Mouse (Mus musculus): Measurements from ENCODE around the gene Ano5. TPM values are rescaled to one million over a fixed set of nuclear protein-coding genes. Genes with fewer than 3 reads are reported as not detected.

Ano5 gene
- 0.09 TPM in 1 of 2 replicates, not detected in the other for polyA plus RNA-seq (2014; fragmentation: Nextera tagmentation; extraction: Ambion mirVana)

DNA sequence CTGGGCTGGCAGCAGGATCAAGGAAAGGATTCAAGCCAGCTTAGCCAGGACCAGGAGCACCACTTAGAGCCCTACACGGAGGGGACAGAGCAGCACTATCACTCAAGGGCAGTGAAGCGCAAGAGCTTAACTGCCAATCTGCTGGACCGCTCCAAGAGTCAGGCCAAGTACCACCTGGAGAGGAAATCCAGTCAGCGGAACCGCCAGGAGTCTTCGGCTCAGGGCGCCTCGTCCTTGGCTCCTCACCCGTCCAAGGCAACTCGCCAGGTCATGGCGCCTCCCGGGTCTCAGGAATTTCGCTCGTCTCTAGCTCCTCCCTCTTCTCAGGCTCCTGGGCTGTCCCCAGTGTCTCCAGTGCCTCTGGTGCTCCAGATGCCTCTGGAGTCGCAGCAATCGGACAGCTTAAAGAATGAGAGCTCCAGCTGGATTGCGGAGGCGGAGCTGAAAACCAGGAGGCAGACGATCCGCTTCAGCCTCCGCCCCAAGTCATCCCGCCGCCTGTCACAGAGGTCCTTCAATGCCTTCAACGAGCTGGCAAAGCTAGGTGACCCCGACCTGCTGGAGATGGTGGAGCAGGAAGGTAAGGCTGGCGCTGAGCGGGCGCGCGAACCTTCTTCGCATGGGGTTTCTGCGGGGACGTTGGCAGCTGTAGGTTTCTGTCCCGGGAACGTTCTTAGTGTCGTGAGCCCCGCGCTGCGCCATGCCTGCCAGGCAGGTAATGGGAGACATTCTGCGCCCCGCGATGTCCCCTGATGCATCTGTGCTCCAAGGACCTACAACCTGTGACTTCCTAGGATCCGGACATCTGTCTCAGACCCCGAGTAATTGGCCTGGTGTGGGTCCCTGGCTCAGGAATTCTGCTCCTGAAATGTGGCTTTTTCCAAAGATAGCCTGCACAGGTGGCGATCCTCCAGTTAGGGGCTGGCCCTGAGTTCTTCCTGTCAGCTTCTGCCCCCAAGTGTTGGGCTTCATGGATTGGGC is at the start of gene Ano5:
TSS of gene Ano5 (plus strand) at position 359 of the 981 bp plus-strand sequence.
- Histone ChIP-seq H3K4me2 (ENCODE audit: low read depth, severe bottlenecking) (peak within 1 kb of the TSS; percentile 71), H3K27me3 (ENCODE audit: control insufficient read depth, insufficient read depth, low read length) (peaks cover 7% of the 10 kb centered on the region)
- 2% methylated on average over 45 of the region's 45 CpGs for WGBS

DNA sequence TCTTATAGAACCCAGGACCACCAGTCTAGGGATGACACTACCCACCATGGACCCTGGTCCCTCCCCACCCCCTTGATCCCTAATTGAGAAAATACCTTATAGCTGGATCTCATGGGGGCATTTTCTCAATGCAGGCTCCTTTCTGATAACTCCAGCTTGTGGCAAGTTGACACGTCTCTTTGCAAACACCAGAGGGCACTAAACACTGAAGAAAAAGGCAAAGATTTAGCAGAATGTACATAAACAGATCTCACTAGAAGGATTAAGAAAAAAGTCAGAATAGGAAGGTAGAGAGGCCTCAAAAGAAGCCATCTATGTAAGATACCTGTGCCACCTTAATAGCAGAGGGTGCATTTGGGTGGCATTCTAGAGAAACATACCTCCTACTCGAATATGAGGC is 11.4 kb upstream of the Ano5 start:
- H3K36me3 ChIP-seq (ENCODE audit: control insufficient read depth, insufficient read depth, low read length): no peaks in the 10 kb centered on the region
- no peaks in the 10 kb centered on the region for H3K27me3 ChIP-seq (ENCODE audit: control insufficient read depth, insufficient read depth, low read length)
- no peak overlapping the region for H3K9ac ChIP-seq (ENCODE audit: low read length)
- no peaks in the 10 kb centered on the region for H3K9me3 ChIP-seq (ENCODE audit: control insufficient read depth, low read length)
- ATAC-seq (ENCODE audit: insufficient number of reproducible peaks, low FRiP score, low TSS enrichment, low read depth): no peak
- 38% methylated on average over 2 of the region's 2 CpGs for WGBS
- H3K27ac ChIP-seq (replicated peaks; ENCODE audit: low read depth, low read length): no peak overlapping the region
- H3K4me2 ChIP-seq (ENCODE audit: low read depth, severe bottlenecking): no peak overlapping the region
- DNase-seq (ENCODE audit: low spot score): no peak
- H3K4me1 ChIP-seq (ENCODE audit: control insufficient read depth, insufficient read depth, low read length): no peaks in the 10 kb centered on the region
- H3K4me3 ChIP-seq (ENCODE audit: low read depth, low read length): no peak overlapping the region

More for the DNA sequence above, at the start of gene Ano5:
- Histone ChIP-seq H3K4me1 (ENCODE audit: control insufficient read depth, insufficient read depth, low read length) (no peaks in the 10 kb centered on the region; the same call in 1 of the 2 replicates), H3K9ac (ENCODE audit: low read length) (0 out of 2 replicates have a peak within 1 kb of the TSS, but pooled peaks have one; percentile 22), H3K9me3 (ENCODE audit: control insufficient read depth, low read length) (no peaks in the 10 kb centered on the region), H3K4me3 (ENCODE audit: low read depth, low read length) (peak within 1 kb of the TSS; percentile 33), H3K27ac (replicated peaks; ENCODE audit: low read depth, low read length) (no peak within 1 kb of the TSS), H3K36me3 (ENCODE audit: control insufficient read depth, insufficient read depth, low read length) (no peaks in the 10 kb centered on the region)
- DNase-seq (ENCODE audit: low spot score): peak; percentile 45
- ATAC-seq (ENCODE audit: insufficient number of reproducible peaks, low FRiP score, low TSS enrichment, low read depth): peak; percentile 73

DNA sequence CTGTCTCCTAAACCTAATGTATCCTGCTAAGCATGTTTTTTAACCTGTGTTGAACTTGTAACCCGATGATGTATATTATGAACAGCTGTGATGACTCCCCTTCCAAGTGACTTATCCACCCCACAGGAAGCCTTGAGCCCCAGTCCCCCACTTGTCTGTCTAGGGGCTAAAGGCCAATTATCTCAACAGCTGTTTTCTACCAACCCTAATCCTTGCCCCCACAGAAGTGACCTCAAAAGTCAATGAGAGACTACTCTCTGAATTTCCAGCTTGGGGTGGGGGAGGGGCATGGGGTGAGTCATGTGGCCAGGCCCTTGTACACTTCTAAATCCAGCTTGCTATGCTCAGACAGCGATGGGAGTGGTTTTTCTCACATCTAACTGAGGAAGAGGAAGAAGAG is 6.9 kb upstream of the Ano5 start:
- H3K27me3 ChIP-seq (ENCODE audit: control insufficient read depth, insufficient read depth, low read length): no peaks in the 10 kb centered on the region
- DNase-seq (ENCODE audit: low spot score) (no peak), ATAC-seq (ENCODE audit: insufficient number of reproducible peaks, low FRiP score, low TSS enrichment, low read depth) (peak; percentile 47; the same call in 1 of the 2 replicates)
- H3K9me3 ChIP-seq (ENCODE audit: control insufficient read depth, low read length): no peaks in the 10 kb centered on the region
- H3K27ac ChIP-seq (replicated peaks; ENCODE audit: low read depth, low read length): no peak overlapping the region
- 50% methylated on average over 2 of the region's 2 CpGs for WGBS
- H3K4me2 ChIP-seq (ENCODE audit: low read depth, severe bottlenecking): no peak overlapping the region
- no peaks in the 10 kb centered on the region for H3K36me3 ChIP-seq (ENCODE audit: control insufficient read depth, insufficient read depth, low read length)
- no peak overlapping the region for H3K9ac ChIP-seq (ENCODE audit: low read length)
- H3K4me1 ChIP-seq (ENCODE audit: control insufficient read depth, insufficient read depth, low read length): no peaks in the 10 kb centered on the region
- H3K4me3 ChIP-seq (ENCODE audit: low read depth, low read length): no peak overlapping the region

DNA sequence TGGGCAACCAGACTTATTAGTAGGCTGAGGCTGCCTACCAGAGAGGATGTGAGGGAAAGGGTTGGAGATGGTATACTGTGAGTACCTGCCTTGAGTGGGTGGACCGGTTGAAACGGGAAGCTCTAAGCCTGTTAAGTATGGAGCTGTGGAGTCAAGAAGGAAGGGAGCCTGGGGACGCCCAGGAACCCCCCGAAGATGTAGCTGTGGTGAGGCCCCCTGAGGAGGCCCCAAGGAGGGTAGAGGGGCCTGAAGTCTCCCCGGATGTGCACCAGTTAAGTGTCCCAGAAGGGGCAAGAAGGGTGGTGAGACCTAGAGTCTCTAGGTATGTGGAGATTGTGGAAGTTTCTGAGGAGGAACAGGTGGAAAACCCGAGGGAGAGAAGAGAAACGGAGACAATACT is 682 bp upstream of the Ano5 start:
- no peaks in the 10 kb centered on the region for H3K36me3 ChIP-seq (ENCODE audit: control insufficient read depth, insufficient read depth, low read length)
- H3K27me3 ChIP-seq (ENCODE audit: control insufficient read depth, insufficient read depth, low read length): peaks cover 7% of the 10 kb centered on the region
- no peak overlapping the region for H3K27ac ChIP-seq (replicated peaks; ENCODE audit: low read depth, low read length)
- H3K4me2 ChIP-seq (ENCODE audit: low read depth, severe bottlenecking): no peak overlapping the region
- WGBS: 80% methylated on average over 7 of the region's 7 CpGs
- H3K9me3 ChIP-seq (ENCODE audit: control insufficient read depth, low read length): no peaks in the 10 kb centered on the region
- H3K4me1 ChIP-seq (ENCODE audit: control insufficient read depth, insufficient read depth, low read length): no peaks in the 10 kb centered on the region; the same call in 1 of the 2 replicates
- ATAC-seq (ENCODE audit: insufficient number of reproducible peaks, low FRiP score, low TSS enrichment, low read depth) (no peak), DNase-seq (ENCODE audit: low spot score) (no peak)
- no peak overlapping the region for H3K9ac ChIP-seq (ENCODE audit: low read length)
- no peak overlapping the region for H3K4me3 ChIP-seq (ENCODE audit: low read depth, low read length)

DNA sequence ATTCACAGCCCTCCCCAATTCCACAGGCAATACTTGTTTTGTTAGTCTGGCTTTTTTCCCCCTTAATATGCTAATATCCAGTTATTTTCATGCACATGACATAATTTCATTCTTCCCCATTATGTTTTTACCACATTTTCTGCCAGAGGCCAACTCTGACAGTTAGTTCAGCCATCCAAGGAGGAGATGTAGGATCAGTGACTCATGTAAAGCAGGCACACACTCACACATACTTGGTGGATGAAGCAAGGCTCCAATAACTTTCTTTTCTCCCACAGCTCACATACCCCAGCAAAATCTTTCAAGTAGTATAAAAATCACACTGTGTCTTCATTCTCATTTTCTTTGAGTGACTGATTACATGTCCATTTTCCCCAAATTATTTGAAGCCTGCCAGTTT is 28.5 kb downstream of the Ano5 start:
- no peak overlapping the region for H3K4me3 ChIP-seq (ENCODE audit: low read depth, low read length)
- no peaks in the 10 kb centered on the region for H3K4me1 ChIP-seq (ENCODE audit: control insufficient read depth, insufficient read depth, low read length)
- no peak overlapping the region for H3K4me2 ChIP-seq (ENCODE audit: low read depth, severe bottlenecking)
- no peaks in the 10 kb centered on the region for H3K27me3 ChIP-seq (ENCODE audit: control insufficient read depth, insufficient read depth, low read length)
- H3K36me3 ChIP-seq (ENCODE audit: control insufficient read depth, insufficient read depth, low read length): no peaks in the 10 kb centered on the region
- H3K9me3 ChIP-seq (ENCODE audit: control insufficient read depth, low read length): no peaks in the 10 kb centered on the region
- H3K9ac ChIP-seq (ENCODE audit: low read length): no peak overlapping the region
- DNase-seq (ENCODE audit: low spot score) (no peak), ATAC-seq (ENCODE audit: insufficient number of reproducible peaks, low FRiP score, low TSS enrichment, low read depth) (no peak)
- H3K27ac ChIP-seq (replicated peaks; ENCODE audit: low read depth, low read length): no peak overlapping the region

DNA sequence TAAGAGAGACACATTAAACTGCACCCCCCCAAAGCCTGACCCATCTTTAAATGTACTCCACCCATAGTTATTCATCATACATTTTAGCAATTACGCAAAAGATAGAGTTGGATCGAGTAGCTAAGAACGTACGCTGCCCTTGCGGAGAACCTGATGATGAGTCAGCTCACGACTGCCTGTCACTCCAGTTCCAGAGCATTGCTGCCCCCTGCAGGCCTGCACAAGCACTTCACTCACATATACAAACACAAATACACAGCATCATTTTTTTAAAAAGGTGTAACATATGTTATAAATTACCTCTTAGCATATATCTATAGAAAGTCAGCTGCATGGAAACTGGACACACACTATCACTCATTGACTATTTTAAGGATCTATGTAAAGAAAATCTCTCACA is 29.9 kb downstream of the Ano5 start:
- H3K27ac ChIP-seq (replicated peaks; ENCODE audit: low read depth, low read length): no peak overlapping the region
- DNase-seq (ENCODE audit: low spot score) (peak; percentile 51), ATAC-seq (ENCODE audit: insufficient number of reproducible peaks, low FRiP score, low TSS enrichment, low read depth) (no peak)
- H3K9me3 ChIP-seq (ENCODE audit: control insufficient read depth, low read length): no peaks in the 10 kb centered on the region
- H3K9ac ChIP-seq (ENCODE audit: low read length): no peak overlapping the region
- WGBS: 62% methylated on average over 6 of the region's 6 CpGs
- no peaks in the 10 kb centered on the region for H3K36me3 ChIP-seq (ENCODE audit: control insufficient read depth, insufficient read depth, low read length)
- no peaks in the 10 kb centered on the region for H3K4me1 ChIP-seq (ENCODE audit: control insufficient read depth, insufficient read depth, low read length)
- no peak overlapping the region for H3K4me2 ChIP-seq (ENCODE audit: low read depth, severe bottlenecking)
- no peak overlapping the region for H3K4me3 ChIP-seq (ENCODE audit: low read depth, low read length)
- H3K27me3 ChIP-seq (ENCODE audit: control insufficient read depth, insufficient read depth, low read length): no peaks in the 10 kb centered on the region

DNA sequence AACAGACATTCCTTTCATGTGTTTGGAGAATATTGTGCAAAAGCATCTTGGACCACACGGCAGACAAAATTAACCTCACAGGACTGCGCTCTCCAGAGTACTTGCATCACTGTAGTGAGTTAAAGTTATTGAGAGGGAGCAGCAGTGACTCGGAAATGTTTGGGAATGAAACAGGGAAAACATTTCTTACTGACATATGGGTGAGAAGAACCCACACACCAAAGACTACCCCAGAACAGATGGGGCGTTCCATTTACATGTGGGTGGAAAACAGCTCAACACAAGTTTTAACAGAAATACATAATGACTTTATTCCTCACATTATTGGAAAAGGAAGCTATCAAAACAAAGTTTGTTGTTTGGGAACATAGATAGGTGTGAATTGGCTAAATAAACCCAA is 89.2 kb downstream of the Ano5 start:
- H3K9me3 ChIP-seq (ENCODE audit: control insufficient read depth, low read length): no peaks in the 10 kb centered on the region
- no peaks in the 10 kb centered on the region for H3K36me3 ChIP-seq (ENCODE audit: control insufficient read depth, insufficient read depth, low read length)
- no peaks in the 10 kb centered on the region for H3K4me1 ChIP-seq (ENCODE audit: control insufficient read depth, insufficient read depth, low read length)
- ATAC-seq (ENCODE audit: insufficient number of reproducible peaks, low FRiP score, low TSS enrichment, low read depth) (no peak), DNase-seq (ENCODE audit: low spot score) (no peak)
- WGBS: 83% methylated on average over 4 of the region's 4 CpGs
- no peak overlapping the region for H3K9ac ChIP-seq (ENCODE audit: low read length)
- H3K27me3 ChIP-seq (ENCODE audit: control insufficient read depth, insufficient read depth, low read length): no peaks in the 10 kb centered on the region
- no peak overlapping the region for H3K4me2 ChIP-seq (ENCODE audit: low read depth, severe bottlenecking)
- H3K27ac ChIP-seq (replicated peaks; ENCODE audit: low read depth, low read length): no peak overlapping the region
- no peak overlapping the region for H3K4me3 ChIP-seq (ENCODE audit: low read depth, low read length)

DNA sequence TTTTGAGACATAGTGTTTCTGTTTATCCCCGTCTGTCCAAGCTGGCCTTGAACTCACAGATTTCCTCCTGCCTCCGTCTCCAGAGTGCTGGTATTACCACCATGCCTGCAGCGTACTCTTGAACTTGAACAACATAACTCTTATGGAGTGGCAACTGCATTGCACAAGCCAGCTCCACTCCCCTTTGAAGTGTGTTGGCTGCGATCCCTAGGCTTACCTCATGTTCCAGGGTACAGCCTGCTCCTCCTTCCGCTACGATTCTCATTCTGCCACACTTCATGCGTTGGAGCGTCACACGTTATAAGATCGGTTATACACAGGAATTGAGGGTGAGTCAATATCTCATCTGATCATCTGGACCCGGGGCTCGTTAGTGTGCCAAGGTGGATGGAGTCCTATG is 92.9 kb downstream of the Ano5 start:
- ATAC-seq (ENCODE audit: insufficient number of reproducible peaks, low FRiP score, low TSS enrichment, low read depth): no peak
- Histone ChIP-seq H3K4me1 (ENCODE audit: control insufficient read depth, insufficient read depth, low read length) (no peaks in the 10 kb centered on the region), H3K9me3 (ENCODE audit: control insufficient read depth, low read length) (no peaks in the 10 kb centered on the region), H3K9ac (ENCODE audit: low read length) (no peak overlapping the region), H3K4me3 (ENCODE audit: low read depth, low read length) (no peak overlapping the region), H3K27ac (replicated peaks; ENCODE audit: low read depth, low read length) (no peak overlapping the region), H3K27me3 (ENCODE audit: control insufficient read depth, insufficient read depth, low read length) (no peaks in the 10 kb centered on the region), H3K4me2 (ENCODE audit: low read depth, severe bottlenecking) (no peak overlapping the region), H3K36me3 (ENCODE audit: control insufficient read depth, insufficient read depth, low read length) (no peaks in the 10 kb centered on the region)
- DNase-seq (ENCODE audit: low spot score): no peak
- 86% methylated on average over 12 of the region's 12 CpGs for WGBS
